Mouse (Mus musculus): ENCODE results near the gene Zdhhc16. TPM values are rescaled to one million over a fixed set of nuclear protein-coding genes. Genes with fewer than 3 reads are reported as not detected.
A peak's percentile ranks its signal among the peaks of the same experiment; 100 is the strongest.
"Not testable (repeated sequence)": the region's sequence is repeated elsewhere in the genome, so short reads cannot be mapped to it uniquely, and the experiment has no call there.

The Zdhhc16 gene
- polyA plus RNA-seq, 1 experiment from 2014 or later, result 66.1 TPM

- Histone ChIP-seq H3K27ac (ENCODE audit: low read length) (peak overlapping the region; percentile 93), H3K36me3 (ENCODE audit: control insufficient read depth, insufficient read depth, low read length) (peaks cover 13% of the 10 kb centered on the region), H3K4me2 (ENCODE audit: low read depth, low read length) (peak overlapping the region; percentile 68), H3K4me3 (ENCODE audit: low read length) (peak overlapping the region; percentile 99), H3K27me3 (replicated peaks; ENCODE audit: control insufficient read depth, insufficient read depth, low read length) (no peaks in the 10 kb centered on the region), H3K9me3 (ENCODE audit: control insufficient read depth, low read length) (no peaks in the 10 kb centered on the region), H3K4me1 (ENCODE audit: control insufficient read depth, insufficient read depth, low read length) (peaks cover 17% of the 10 kb centered on the region), H3K9ac (ENCODE audit: low read depth, low read length) (peak overlapping the region; percentile 98)
- peak; percentile 61 for ATAC-seq
- under 1% methylated on average over 43 of the region's 53 CpGs for WGBS
Observed at GRCm38 (mm10) chr19:41912121-41913080, 20.9 kb upstream of the Zdhhc16 start.

- Histone ChIP-seq H3K27ac (ENCODE audit: low read length) (0 out of 2 replicates have a peak overlapping the region, but pooled peaks have one; percentile 93), H3K9me3 (ENCODE audit: control insufficient read depth, low read length) (no peaks in the 10 kb centered on the region), H3K4me3 (ENCODE audit: low read length) (peak overlapping the region; percentile 99), H3K4me2 (ENCODE audit: low read depth, low read length) (peak overlapping the region; percentile 68), H3K27me3 (replicated peaks; ENCODE audit: control insufficient read depth, insufficient read depth, low read length) (no peaks in the 10 kb centered on the region), H3K36me3 (ENCODE audit: control insufficient read depth, insufficient read depth, low read length) (peaks cover 18% of the 10 kb centered on the region), H3K4me1 (ENCODE audit: control insufficient read depth, insufficient read depth, low read length) (peaks cover 13% of the 10 kb centered on the region), H3K9ac (ENCODE audit: low read depth, low read length) (peak overlapping the region; percentile 98)
- ATAC-seq, result no peak
- 36% methylated on average over 6 of the region's 6 CpGs for WGBS
Observed at GRCm38 (mm10) chr19:41913774-41914591, 19.3 kb upstream of the Zdhhc16 start.

GRCm38 (mm10) chr19:41914592-41914882 is 18.7 kb upstream of the Zdhhc16 start:
- Histone ChIP-seq H3K4me3 (ENCODE audit: low read length) (peak overlapping the region; percentile 99), H3K4me1 (ENCODE audit: control insufficient read depth, insufficient read depth, low read length) (peaks cover 13% of the 10 kb centered on the region), H3K4me2 (ENCODE audit: low read depth, low read length) (peak overlapping the region; percentile 68), H3K36me3 (ENCODE audit: control insufficient read depth, insufficient read depth, low read length) (peaks cover 22% of the 10 kb centered on the region)
- not testable (repeated sequence) for H3K27me3 ChIP-seq (replicated peaks; ENCODE audit: control insufficient read depth, insufficient read depth, low read length); H3K9ac ChIP-seq (ENCODE audit: low read depth, low read length); H3K27ac ChIP-seq (ENCODE audit: low read length); H3K9me3 ChIP-seq (ENCODE audit: control insufficient read depth, low read length); ATAC-seq

- Histone ChIP-seq H3K4me3 (ENCODE audit: low read length) (no peak overlapping the region), H3K4me1 (ENCODE audit: control insufficient read depth, insufficient read depth, low read length) (peaks cover 13% of the 10 kb centered on the region), H3K27me3 (replicated peaks; ENCODE audit: control insufficient read depth, insufficient read depth, low read length) (no peaks in the 10 kb centered on the region), H3K36me3 (ENCODE audit: control insufficient read depth, insufficient read depth, low read length) (peaks cover 22% of the 10 kb centered on the region), H3K27ac (ENCODE audit: low read length) (no peak overlapping the region), H3K9ac (ENCODE audit: low read depth, low read length) (no peak overlapping the region), H3K4me2 (ENCODE audit: low read depth, low read length) (no peak overlapping the region), H3K9me3 (ENCODE audit: control insufficient read depth, low read length) (no peaks in the 10 kb centered on the region)
- WGBS, result 80% methylated on average over 3 of the region's 3 CpGs
- ATAC-seq, result no peak
Observed at GRCm38 (mm10) chr19:41915294-41915693, 18.0 kb upstream of the Zdhhc16 start.

DNA sequence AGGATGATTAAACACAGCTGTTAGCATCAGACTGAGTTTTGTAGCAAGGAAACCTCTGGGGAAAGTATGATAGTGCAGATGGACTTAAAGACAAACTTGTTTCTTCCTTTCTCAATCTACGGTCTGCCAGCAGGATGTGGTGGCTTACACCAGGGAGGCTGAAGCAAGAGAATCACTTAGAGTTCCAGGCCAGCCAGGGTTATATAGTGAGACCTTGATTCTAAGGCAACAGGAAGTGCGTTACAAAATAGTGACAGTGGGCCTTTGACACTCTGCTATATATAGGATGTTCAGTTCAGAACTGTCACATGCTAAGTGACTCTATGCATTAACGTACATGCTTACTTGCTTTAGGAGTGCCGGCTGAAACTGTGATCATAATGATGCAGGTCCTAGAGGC is 16.4 kb upstream of the Zdhhc16 start:
- WGBS, result 83% methylated on average over 4 of the region's 4 CpGs
- no peaks in the 10 kb centered on the region for H3K27me3 ChIP-seq (replicated peaks; ENCODE audit: control insufficient read depth, insufficient read depth, low read length)

GRCm38 (mm10) chr19:41919471-41919870 is 13.8 kb upstream of the Zdhhc16 start:
- 0 out of 2 replicates have a peak, but pooled peaks have one; percentile 21 for ATAC-seq
- Histone ChIP-seq H3K9ac (ENCODE audit: low read depth, low read length) (no peak overlapping the region), H3K27ac (ENCODE audit: low read length) (no peak overlapping the region), H3K36me3 (ENCODE audit: control insufficient read depth, insufficient read depth, low read length) (peaks cover 22% of the 10 kb centered on the region), H3K4me1 (ENCODE audit: control insufficient read depth, insufficient read depth, low read length) (no peaks in the 10 kb centered on the region; the same call in 1 of the 2 replicates), H3K4me2 (ENCODE audit: low read depth, low read length) (no peak overlapping the region), H3K9me3 (ENCODE audit: control insufficient read depth, low read length) (no peaks in the 10 kb centered on the region), H3K27me3 (replicated peaks; ENCODE audit: control insufficient read depth, insufficient read depth, low read length) (no peaks in the 10 kb centered on the region), H3K4me3 (ENCODE audit: low read length) (no peak overlapping the region)
- 65% methylated on average over 4 of the region's 4 CpGs for WGBS

More for the DNA sequence above, 16.4 kb upstream of the Zdhhc16 start:
- no peak overlapping the region for H3K9ac ChIP-seq (ENCODE audit: low read depth, low read length)
- H3K9me3 ChIP-seq (ENCODE audit: control insufficient read depth, low read length), result no peaks in the 10 kb centered on the region
- H3K4me1 ChIP-seq (ENCODE audit: control insufficient read depth, insufficient read depth, low read length), result peaks cover 10% of the 10 kb centered on the region
- H3K4me3 ChIP-seq (ENCODE audit: low read length), result no peak overlapping the region
- no peak overlapping the region for H3K4me2 ChIP-seq (ENCODE audit: low read depth, low read length)
- no peak for ATAC-seq
- no peak overlapping the region for H3K27ac ChIP-seq (ENCODE audit: low read length)
- H3K36me3 ChIP-seq (ENCODE audit: control insufficient read depth, insufficient read depth, low read length), result peaks cover 22% of the 10 kb centered on the region

GRCm38 (mm10) chr19:41920412-41921067 is 12.7 kb upstream of the Zdhhc16 start:
- H3K36me3 ChIP-seq (ENCODE audit: control insufficient read depth, insufficient read depth, low read length), result peaks cover 22% of the 10 kb centered on the region
- no peak overlapping the region for H3K4me3 ChIP-seq (ENCODE audit: low read length)
- no peak overlapping the region for H3K9ac ChIP-seq (ENCODE audit: low read depth, low read length)
- H3K27me3 ChIP-seq (replicated peaks; ENCODE audit: control insufficient read depth, insufficient read depth, low read length), result no peaks in the 10 kb centered on the region
- H3K4me1 ChIP-seq (ENCODE audit: control insufficient read depth, insufficient read depth, low read length), result no peaks in the 10 kb centered on the region
- no peak overlapping the region for H3K27ac ChIP-seq (ENCODE audit: low read length)
- 80% methylated on average over 5 of the region's 5 CpGs for WGBS
- H3K4me2 ChIP-seq (ENCODE audit: low read depth, low read length), result no peak overlapping the region
- ATAC-seq, result no peak
- no peaks in the 10 kb centered on the region for H3K9me3 ChIP-seq (ENCODE audit: control insufficient read depth, low read length)

- no peaks in the 10 kb centered on the region for H3K9me3 ChIP-seq (ENCODE audit: control insufficient read depth, low read length)
- WGBS, result under 1% methylated on average over 28 of the region's 28 CpGs
- peaks cover 14% of the 10 kb centered on the region for H3K4me1 ChIP-seq (ENCODE audit: control insufficient read depth, insufficient read depth, low read length)
- peak overlapping the region; percentile 78 for H3K4me3 ChIP-seq (ENCODE audit: low read length)
- no peak overlapping the region for H3K27ac ChIP-seq (ENCODE audit: low read length)
- ATAC-seq, result peak; percentile 19; the same call in 1 of the 2 replicates
- peaks cover 2% of the 10 kb centered on the region; the same call in 1 of the 2 replicates for H3K36me3 ChIP-seq (ENCODE audit: control insufficient read depth, insufficient read depth, low read length)
- peak overlapping the region; percentile 73 for H3K4me2 ChIP-seq (ENCODE audit: low read depth, low read length)
- H3K9ac ChIP-seq (ENCODE audit: low read depth, low read length), result peak overlapping the region; percentile 80
- H3K27me3 ChIP-seq (replicated peaks; ENCODE audit: control insufficient read depth, insufficient read depth, low read length), result no peaks in the 10 kb centered on the region
Observed at GRCm38 (mm10) chr19:41932686-41933085, 594 bp upstream of the Zdhhc16 start.

- H3K9me3 ChIP-seq (ENCODE audit: control insufficient read depth, low read length), result no peaks in the 10 kb centered on the region
- H3K9ac ChIP-seq (ENCODE audit: low read depth, low read length), result peak overlapping the region; percentile 87
- 19% methylated on average over 6 of the region's 6 CpGs for WGBS
- H3K4me3 ChIP-seq (ENCODE audit: low read length), result peak overlapping the region; percentile 78
- no peak for ATAC-seq
- 0 out of 2 replicates have a peak, but pooled peaks cover 2% of the 10 kb centered on the region for H3K36me3 ChIP-seq (ENCODE audit: control insufficient read depth, insufficient read depth, low read length)
- H3K4me1 ChIP-seq (ENCODE audit: control insufficient read depth, insufficient read depth, low read length), result peaks cover 14% of the 10 kb centered on the region
- no peak overlapping the region for H3K27ac ChIP-seq (ENCODE audit: low read length)
- H3K4me2 ChIP-seq (ENCODE audit: low read depth, low read length), result peak overlapping the region; percentile 50
- H3K27me3 ChIP-seq (replicated peaks; ENCODE audit: control insufficient read depth, insufficient read depth, low read length), result no peaks in the 10 kb centered on the region
Observed at GRCm38 (mm10) chr19:41934124-41934523, 844 bp downstream of the Zdhhc16 start.

All from intestine, embryonic 16.5 days (tissue).